Mouse (Mus musculus) activated CD4-positive, CD25-positive, alpha-beta regulatory T cell, adult 4 months (primary cell): ENCODE results near the gene Smco2. TPM values are rescaled to one million over a fixed set of nuclear protein-coding genes. Genes with fewer than 3 reads are reported as not detected.
A peak's percentile ranks its signal among the peaks of the same experiment; 100 is the strongest.
"Not testable (repeated sequence)": the region's sequence is repeated elsewhere in the genome, so short reads cannot be mapped to it uniquely, and the experiment has no call there.

ENCODE experiments used
- ATAC-seq: one replicate; pipeline ENCODE4 v1.8.0; 2017
- polyA plus RNA-seq, 2 experiments: library from polyadenylated mRNA; unstranded; fragments of 100-300 nt; shearing (Covaris generic); gene quantifications; one replicate each; pipeline ENCODE4 v1.2.1; 2017

Gene Smco2
- polyA plus RNA-seq, 2 experiments from 2014 or later, result not detected

- ATAC-seq, result no peak
Measured at GRCm38 (mm10) chr6:146857386-146857785, 7.5 kb downstream of the Smco2 start.

GRCm38 (mm10) chr6:146863154-146863553 lies 13.2 kb downstream of the Smco2 start:
- ATAC-seq, result no peak

- ATAC-seq, result not testable (repeated sequence)
Measured at GRCm38 (mm10) chr6:146864370-146864769, 14.5 kb downstream of the Smco2 start.

- ATAC-seq, result no peak
Measured at GRCm38 (mm10) chr6:146865701-146866100, 15.8 kb downstream of the Smco2 start.

- no peak for ATAC-seq
Measured at GRCm38 (mm10) chr6:146871975-146872374, 22.1 kb downstream of the Smco2 start.

GRCm38 (mm10) chr6:146874415-146874814 lies 24.5 kb downstream of the Smco2 start:
- no peak for ATAC-seq

- ATAC-seq, result no peak
Measured at GRCm38 (mm10) chr6:146876820-146877219, 26.9 kb downstream of the Smco2 start.

- no peak for ATAC-seq
Measured at GRCm38 (mm10) chr6:146877425-146878045, 27.6 kb downstream of the Smco2 start.

- no peak for ATAC-seq
Measured at GRCm38 (mm10) chr6:146878926-146879325, 29.0 kb downstream of the Smco2 start.

GRCm38 (mm10) chr6:146879856-146880255 lies 30.0 kb downstream of the Smco2 start:
- no peak for ATAC-seq

- ATAC-seq, result no peak
Measured at GRCm38 (mm10) chr6:146880296-146880695, 30.4 kb downstream of the Smco2 start.

- ATAC-seq, result no peak
Measured at GRCm38 (mm10) chr6:146881896-146882770, 32.2 kb downstream of the Smco2 start.

GRCm38 (mm10) chr6:146883426-146883825 lies 33.5 kb downstream of the Smco2 start:
- no peak for ATAC-seq

GRCm38 (mm10) chr6:146884171-146884570 lies 34.3 kb downstream of the Smco2 start:
- no peak for ATAC-seq

GRCm38 (mm10) chr6:146884851-146885250 lies 34.9 kb downstream of the Smco2 start:
- no peak for ATAC-seq

- peak; percentile 94 for ATAC-seq
Measured at GRCm38 (mm10) chr6:146887958-146888659, 38.2 kb downstream of the Smco2 start, which contains the start of gene Ppfibp1. Gene Ppfibp1 (plus strand): TSS chr6:146888487.

GRCm38 (mm10) chr6:146888660-146889490 lies 39.0 kb downstream of the Smco2 start:
- peak; percentile 25 for ATAC-seq

- ATAC-seq, result no peak
Measured at GRCm38 (mm10) chr6:146890215-146890614, 40.3 kb downstream of the Smco2 start.

- no peak for ATAC-seq
Measured at GRCm38 (mm10) chr6:146890633-146891032, 40.7 kb downstream of the Smco2 start.

GRCm38 (mm10) chr6:146893890-146894289 lies 44.0 kb downstream of the Smco2 start:
- no peak for ATAC-seq

GRCm38 (mm10) chr6:146898709-146899108 lies 48.8 kb downstream of the Smco2 start:
- no peak for ATAC-seq

- no peak for ATAC-seq
Measured at GRCm38 (mm10) chr6:146899647-146900046, 49.7 kb downstream of the Smco2 start.
